Mouse (Mus musculus) midbrain, embryonic 14.5 days (tissue): Measurements from ENCODE around the gene Ptchd4. TPM values are rescaled to one million over a fixed set of nuclear protein-coding genes. Genes with fewer than 3 reads are reported as not detected.

Source experiments
- ATAC-seq: fragments of 200-750 bp; cut with Nextera tagmentation; 2 replicates; pipeline ENCODE4 v1.8.0; 2017; ENCODE audit warnings: moderate number of reproducible peaks, moderate library complexity; ENCODE audit not compliant: low FRiP score, low TSS enrichment
- DNase-seq: peaks from one replicate; pipeline ENCODE4 v3.0.0-alpha.2; 2015
- H3K27ac ChIP-seq: fragments of 300-500 bp; sonication (generic); replicated peaks from 2 replicates; pipeline ENCODE4 v1.5.1; 2014; ENCODE audit warnings: mild to moderate bottlenecking, low read depth, low read length, moderate library complexity
- H3K27me3 ChIP-seq: fragments of 300-500 bp; sonication (generic); 2 replicates; pipeline ENCODE4 v1.6.1; 2014; ENCODE audit warnings: low read length, control low read depth, mixed read lengths; ENCODE audit not compliant: control insufficient read depth, insufficient read depth
- H3K36me3 ChIP-seq: fragments of 300-500 bp; sonication (generic); 2 replicates; pipeline ENCODE4 v1.6.1; 2014; ENCODE audit warnings: low read length, control low read depth; ENCODE audit not compliant: control insufficient read depth, insufficient read depth
- H3K4me1 ChIP-seq: fragments of 300-500 bp; sonication (generic); 2 replicates; pipeline ENCODE4 v1.6.1; 2014; ENCODE audit warnings: mild to moderate bottlenecking, antibody characterized with exemption, low read length, control low read depth; ENCODE audit not compliant: control insufficient read depth, insufficient read depth
- H3K4me2 ChIP-seq: fragments of 300-500 bp; sonication (generic); 2 replicates; pipeline ENCODE4 v1.6.1; 2014; ENCODE audit warnings: mild to moderate bottlenecking, low read length, moderate library complexity
- H3K4me3 ChIP-seq: fragments of 300-500 bp; sonication (generic); replicated peaks from 2 replicates; pipeline ENCODE4 v1.5.1; 2014; ENCODE audit warnings: low read depth, low read length
- H3K9ac ChIP-seq: fragments of 300-500 bp; sonication (generic); replicated peaks from 2 replicates; pipeline ENCODE4 v1.6.1; 2014; ENCODE audit warnings: mild to moderate bottlenecking, low read length, moderate library complexity
- H3K9me3 ChIP-seq: fragments of 300-500 bp; sonication (generic); 2 replicates; pipeline ENCODE4 v1.6.1; 2016; ENCODE audit warnings: low read length, control low read depth, mixed read lengths; ENCODE audit not compliant: control insufficient read depth
- whole genome bisulfite sequencing: fragments of 180-500 bp; shearing (Covaris S2); extraction: QIAGEN DNeasy Blood & Tissue Kit; methylation state at CpG from one replicate; pipeline ENCODE4 v1.1.7; 2014; 5-methylcytosine and 5-hydroxymethylcytosine counted together
- polyA plus RNA-seq: library from polyadenylated mRNA; unstranded; fragments of >200 nt; fragmentation: Nextera tagmentation; extraction: Ambion mirVana; gene quantifications from 2 replicates; pipeline ENCODE4 v1.2.1, GENCODE M21; 2014

Gene Ptchd4
- polyA plus RNA-seq, 1 experiment from 2014 or later, result 11.4 TPM

GRCm38 (mm10) chr17:42303062-42303577 is 12.6 kb upstream of the Ptchd4 start:
- Histone ChIP-seq H3K9me3 (no peaks in the 10 kb centered on the region), H3K4me2 (no peak overlapping the region), H3K4me1 (no peaks in the 10 kb centered on the region), H3K27ac (0 out of 2 replicates have a peak overlapping the region, but pooled peaks have one; percentile 16), H3K36me3 (no peaks in the 10 kb centered on the region), H3K9ac (no peak overlapping the region), H3K27me3 (no peaks in the 10 kb centered on the region), H3K4me3 (no peak overlapping the region)
- 54% methylated on average over 4 of the region's 4 CpGs for WGBS
- ATAC-seq (peak; percentile 66; the same call in 1 of the 2 replicates), DNase-seq (peak; percentile 33)

- Histone ChIP-seq H3K27me3 (no peaks in the 10 kb centered on the region), H3K4me3 (no peak overlapping the region), H3K27ac (no peak overlapping the region), H3K36me3 (no peaks in the 10 kb centered on the region), H3K4me1 (no peaks in the 10 kb centered on the region), H3K9ac (no peak overlapping the region), H3K9me3 (no peaks in the 10 kb centered on the region), H3K4me2 (no peak overlapping the region)
- DNase-seq (peak; percentile 53), ATAC-seq (no peak)
- 70% methylated on average over 4 of the region's 4 CpGs for WGBS
Observed at GRCm38 (mm10) chr17:42304262-42304661, 11.5 kb upstream of the Ptchd4 start.

DNA sequence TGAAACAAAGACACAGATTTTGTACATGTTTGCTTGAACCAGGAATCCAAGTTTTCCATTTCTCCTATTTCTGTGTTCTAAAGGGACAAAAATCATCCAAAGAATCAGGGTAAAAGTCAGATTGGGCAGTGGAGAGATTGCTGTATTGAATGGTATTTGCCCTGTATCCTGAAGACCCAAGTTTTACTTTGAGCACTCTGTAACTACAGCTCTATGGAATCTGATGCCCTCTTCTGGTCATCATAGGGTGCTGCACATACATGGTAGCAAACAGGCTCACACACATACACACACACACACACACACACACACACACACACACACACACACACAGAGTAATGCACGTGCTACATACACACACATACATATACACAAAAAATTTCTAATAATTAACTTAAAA is 8.7 kb upstream of the Ptchd4 start:
- Histone ChIP-seq H3K4me3 (no peak overlapping the region), H3K9me3 (no peaks in the 10 kb centered on the region), H3K36me3 (no peaks in the 10 kb centered on the region), H3K4me2 (no peak overlapping the region), H3K4me1 (no peaks in the 10 kb centered on the region), H3K27ac (no peak overlapping the region), H3K27me3 (no peaks in the 10 kb centered on the region), H3K9ac (no peak overlapping the region)
- DNase-seq, result no peak
- 83% methylated on average over 1 of the region's 1 CpGs for WGBS
- no peak for ATAC-seq

DNA sequence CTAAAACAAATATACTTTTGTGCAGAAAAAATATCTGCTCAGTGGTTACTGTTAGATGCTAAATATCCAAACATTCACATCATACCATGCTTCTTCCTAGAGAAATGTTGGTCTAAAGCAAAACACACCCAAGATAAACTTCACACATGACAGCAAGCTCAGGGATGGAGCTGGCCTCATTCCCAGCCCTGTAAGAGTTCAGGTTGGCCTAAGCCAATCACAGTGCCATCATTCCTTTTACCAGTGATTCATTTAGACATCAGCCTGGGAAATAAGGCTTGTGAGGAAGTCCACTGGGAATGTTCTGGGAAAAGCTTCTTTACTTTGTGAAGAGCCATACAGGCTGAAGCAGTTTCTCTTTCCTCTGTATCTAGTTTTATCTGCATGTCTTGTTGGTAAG is 5.6 kb upstream of the Ptchd4 start:
- Histone ChIP-seq H3K27me3 (no peaks in the 10 kb centered on the region), H3K4me3 (no peak overlapping the region), H3K4me2 (no peak overlapping the region), H3K36me3 (no peaks in the 10 kb centered on the region), H3K9me3 (no peaks in the 10 kb centered on the region), H3K27ac (no peak overlapping the region), H3K4me1 (no peaks in the 10 kb centered on the region), H3K9ac (no peak overlapping the region)
- no peak for DNase-seq
- no peak for ATAC-seq

- Histone ChIP-seq H3K4me2 (peak overlapping the region; percentile 73), H3K4me3 (peak overlapping the region; percentile 66), H3K9me3 (no peaks in the 10 kb centered on the region), H3K36me3 (no peaks in the 10 kb centered on the region), H3K9ac (peak overlapping the region; percentile 72), H3K27me3 (no peaks in the 10 kb centered on the region), H3K27ac (peak overlapping the region; percentile 78), H3K4me1 (no peaks in the 10 kb centered on the region; the same call in 1 of the 2 replicates)
- ATAC-seq, result peak; percentile 81
- under 1% methylated on average over 22 of the region's 22 CpGs for WGBS
- peak; percentile 77 for DNase-seq
Observed at GRCm38 (mm10) chr17:42316612-42316982, 850 bp downstream of the Ptchd4 start.

DNA sequence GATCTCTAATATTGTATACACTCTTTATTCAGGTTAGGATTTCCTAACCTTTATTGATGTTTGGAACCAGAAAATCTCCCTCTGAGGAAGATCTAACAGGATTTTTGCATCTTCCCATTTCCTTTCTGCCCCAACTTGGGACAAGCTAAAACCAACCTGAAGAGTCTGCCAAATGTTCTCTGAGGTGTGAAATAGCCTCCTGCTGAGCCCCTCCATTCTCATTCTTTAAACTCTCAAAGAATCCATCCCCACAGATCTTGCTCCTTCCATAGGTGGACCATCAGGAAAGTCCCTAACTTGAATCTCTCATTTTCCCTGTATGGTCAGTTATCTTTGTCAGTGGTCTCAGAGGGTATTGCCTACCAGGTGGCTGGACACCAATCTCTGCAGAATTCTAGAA is 20.0 kb downstream of the Ptchd4 start:
- Histone ChIP-seq H3K9ac (no peak overlapping the region), H3K36me3 (no peaks in the 10 kb centered on the region), H3K27ac (no peak overlapping the region), H3K4me2 (no peak overlapping the region), H3K9me3 (no peaks in the 10 kb centered on the region), H3K4me1 (no peaks in the 10 kb centered on the region), H3K27me3 (no peaks in the 10 kb centered on the region), H3K4me3 (no peak overlapping the region)
- ATAC-seq (no peak), DNase-seq (no peak)

GRCm38 (mm10) chr17:42336571-42336970 is 20.8 kb downstream of the Ptchd4 start:
- no peak overlapping the region for H3K27ac ChIP-seq
- no peaks in the 10 kb centered on the region for H3K36me3 ChIP-seq
- DNase-seq (no peak), ATAC-seq (no peak)
- H3K9me3 ChIP-seq, result no peaks in the 10 kb centered on the region
- H3K27me3 ChIP-seq, result no peaks in the 10 kb centered on the region
- 85% methylated on average over 6 of the region's 6 CpGs for WGBS
- no peak overlapping the region for H3K4me2 ChIP-seq
- no peak overlapping the region for H3K9ac ChIP-seq
- H3K4me1 ChIP-seq, result no peaks in the 10 kb centered on the region
- H3K4me3 ChIP-seq, result no peak overlapping the region

- Histone ChIP-seq H3K27ac (no peak overlapping the region), H3K9me3 (no peaks in the 10 kb centered on the region), H3K27me3 (no peaks in the 10 kb centered on the region), H3K4me2 (no peak overlapping the region), H3K36me3 (no peaks in the 10 kb centered on the region), H3K4me3 (no peak overlapping the region), H3K9ac (no peak overlapping the region), H3K4me1 (no peaks in the 10 kb centered on the region)
- no peak for DNase-seq
- ATAC-seq, result no peak
Observed at GRCm38 (mm10) chr17:42346027-42346426, 30.3 kb downstream of the Ptchd4 start.

DNA sequence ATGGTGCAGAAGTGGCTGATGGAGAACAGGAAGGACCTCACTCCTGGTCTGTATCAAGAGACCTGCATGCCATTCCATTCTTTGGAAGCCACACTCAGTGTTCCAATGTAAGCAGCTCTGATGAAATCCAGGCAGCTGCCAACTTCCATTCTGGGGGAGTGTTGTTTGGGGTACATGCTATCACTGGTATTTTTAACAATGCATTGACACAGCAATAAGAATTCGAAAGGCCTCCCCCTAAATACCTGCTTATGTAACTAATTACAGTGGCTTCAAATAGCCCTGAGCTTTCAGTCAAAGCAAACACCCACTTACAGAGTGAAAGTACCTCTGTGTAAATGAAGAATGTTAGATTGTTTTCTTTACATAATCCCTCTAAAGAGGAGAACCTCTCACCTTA is 42.7 kb downstream of the Ptchd4 start:
- Histone ChIP-seq H3K27me3 (no peaks in the 10 kb centered on the region), H3K27ac (no peak overlapping the region), H3K9ac (no peak overlapping the region), H3K9me3 (no peaks in the 10 kb centered on the region), H3K4me3 (no peak overlapping the region), H3K4me1 (peaks cover 5% of the 10 kb centered on the region; the same call in 1 of the 2 replicates), H3K36me3 (no peaks in the 10 kb centered on the region), H3K4me2 (no peak overlapping the region)
- ATAC-seq (no peak), DNase-seq (no peak)
- WGBS, result 79% methylated on average over 1 of the region's 1 CpGs
